Mouse (Mus musculus) R1 (cell line): Measurements from ENCODE around the gene Pdgfra.
A peak's percentile ranks its signal among the peaks of the same experiment; 100 is the strongest.

ENCODE experiments used
- DNase-seq: peaks from one replicate; pipeline ENCODE4 v3.0.0-alpha.2; 2018; ENCODE audit warnings: low read depth, low spot score

The Pdgfra gene

GRCm38 (mm10) chr5:75152021-75152425 is at the start of gene Pdgfra:
Gene Pdgfra, plus strand, starts transcription at chr5:75152292.
- no peak for DNase-seq

DNA sequence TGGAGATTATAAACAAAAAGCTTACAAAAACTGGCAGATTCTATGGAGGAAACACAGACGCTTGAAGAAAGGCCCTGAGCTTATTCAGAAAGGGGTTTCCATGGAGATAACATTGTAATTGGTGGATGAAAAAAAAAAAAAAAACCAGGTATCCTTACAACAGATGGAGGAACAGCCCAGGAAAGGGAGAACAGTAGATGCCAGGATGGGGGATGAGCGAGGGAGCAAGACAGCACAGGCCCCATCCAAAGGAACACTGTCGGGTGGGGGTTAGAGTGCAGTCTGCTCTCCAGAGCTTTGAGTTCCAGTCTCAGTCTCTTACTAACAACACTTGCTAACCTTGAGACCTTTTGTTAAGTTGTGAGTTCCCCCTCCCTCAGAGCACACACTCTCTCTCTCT is 45.6 kb upstream of the Pdgfra start:
- no peak for DNase-seq

- no peak for DNase-seq
These were observed 42.7 kb upstream of the Pdgfra start for GRCm38 (mm10) chr5:75109368-75109767.

GRCm38 (mm10) chr5:75111781-75112180 is 40.3 kb upstream of the Pdgfra start:
- peak; percentile 70 for DNase-seq

GRCm38 (mm10) chr5:75118840-75119239 is 33.3 kb upstream of the Pdgfra start:
- DNase-seq = peak; percentile 81

DNA sequence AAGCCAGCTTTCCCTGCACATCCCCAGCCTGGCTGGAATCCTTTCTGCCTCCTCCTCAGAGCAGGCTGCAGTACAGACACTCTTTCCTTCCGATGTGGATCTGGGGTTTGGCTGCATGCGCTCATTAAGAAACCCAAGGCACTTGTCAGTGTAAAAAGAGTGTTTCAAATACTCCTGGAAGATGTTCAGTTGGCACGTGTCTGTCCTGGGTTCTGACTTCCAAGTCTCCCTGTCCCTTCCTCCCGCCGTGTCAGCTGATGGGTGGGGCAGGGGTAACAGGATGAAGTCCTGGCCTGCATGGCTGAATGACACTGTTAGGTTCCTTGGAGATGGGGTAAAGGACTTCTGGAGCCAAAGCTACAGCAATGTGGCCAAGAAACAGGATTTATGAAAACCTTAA is 30.4 kb upstream of the Pdgfra start:
- DNase-seq = no peak

DNA sequence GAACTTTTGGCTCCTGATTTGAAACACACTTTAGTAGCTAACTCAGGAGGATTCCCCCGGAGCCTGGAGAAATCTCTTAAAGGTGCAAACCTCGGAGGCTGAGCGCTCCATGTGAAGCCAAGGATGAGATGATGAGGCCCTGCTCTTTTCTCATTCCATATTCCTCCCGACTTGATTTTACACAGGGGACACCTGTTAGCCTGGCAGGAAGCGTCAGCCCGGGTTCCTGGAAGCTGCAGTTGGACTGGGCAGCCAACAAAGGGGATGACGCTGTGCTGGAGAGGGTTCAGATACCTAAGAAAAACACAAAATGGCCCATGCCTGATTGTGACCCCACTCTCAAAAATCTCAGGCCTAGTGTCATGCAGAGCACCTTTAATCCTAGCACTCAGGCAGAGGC is 17.4 kb upstream of the Pdgfra start:
- no peak for DNase-seq

- peak; percentile 70 for DNase-seq
These were observed 9.0 kb upstream of the Pdgfra start for GRCm38 (mm10) chr5:75143092-75143491.

DNA sequence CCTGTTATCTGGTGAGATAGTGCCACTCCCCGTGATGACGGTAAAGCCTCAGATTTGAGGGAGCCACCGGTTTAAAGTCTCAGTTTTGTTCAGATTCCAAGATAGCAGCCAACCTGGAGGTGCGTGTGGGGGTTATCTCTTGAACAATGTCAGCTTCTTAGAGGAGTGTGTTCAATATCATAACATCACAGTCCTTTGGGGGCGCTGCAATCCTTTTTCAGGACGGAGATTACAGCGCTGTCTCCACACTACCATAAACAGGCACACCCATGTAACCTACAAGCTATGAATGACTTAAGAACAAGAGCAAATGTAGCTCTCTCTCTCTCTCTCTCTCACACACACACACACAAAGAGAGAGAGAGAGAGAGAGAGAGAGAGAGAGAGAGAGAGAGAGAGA is 8.3 kb upstream of the Pdgfra start:
- DNase-seq = no peak

DNA sequence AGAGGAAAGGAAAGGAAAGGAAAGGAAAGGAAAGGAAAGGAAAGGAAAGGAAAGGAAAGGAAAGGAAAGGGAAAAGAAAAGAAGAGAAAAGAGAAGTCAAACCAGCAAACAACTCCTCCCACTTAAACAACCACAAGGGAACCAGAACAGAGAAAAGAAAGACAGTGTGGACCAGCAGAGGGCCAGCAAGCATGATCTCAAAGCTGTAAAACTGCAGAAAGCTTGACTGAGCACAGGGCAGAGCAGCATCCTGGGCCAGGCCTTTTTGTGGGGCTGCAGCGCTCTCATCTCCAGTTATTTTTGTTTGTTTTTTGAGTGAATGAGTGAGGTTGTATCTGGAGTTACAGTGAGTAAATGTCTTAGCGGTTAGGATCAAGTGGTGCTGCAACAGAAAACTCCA is 6.8 kb upstream of the Pdgfra start:
- DNase-seq = no peak

- DNase-seq = no peak
These were observed 5.6 kb upstream of the Pdgfra start for GRCm38 (mm10) chr5:75146469-75146868.

DNA sequence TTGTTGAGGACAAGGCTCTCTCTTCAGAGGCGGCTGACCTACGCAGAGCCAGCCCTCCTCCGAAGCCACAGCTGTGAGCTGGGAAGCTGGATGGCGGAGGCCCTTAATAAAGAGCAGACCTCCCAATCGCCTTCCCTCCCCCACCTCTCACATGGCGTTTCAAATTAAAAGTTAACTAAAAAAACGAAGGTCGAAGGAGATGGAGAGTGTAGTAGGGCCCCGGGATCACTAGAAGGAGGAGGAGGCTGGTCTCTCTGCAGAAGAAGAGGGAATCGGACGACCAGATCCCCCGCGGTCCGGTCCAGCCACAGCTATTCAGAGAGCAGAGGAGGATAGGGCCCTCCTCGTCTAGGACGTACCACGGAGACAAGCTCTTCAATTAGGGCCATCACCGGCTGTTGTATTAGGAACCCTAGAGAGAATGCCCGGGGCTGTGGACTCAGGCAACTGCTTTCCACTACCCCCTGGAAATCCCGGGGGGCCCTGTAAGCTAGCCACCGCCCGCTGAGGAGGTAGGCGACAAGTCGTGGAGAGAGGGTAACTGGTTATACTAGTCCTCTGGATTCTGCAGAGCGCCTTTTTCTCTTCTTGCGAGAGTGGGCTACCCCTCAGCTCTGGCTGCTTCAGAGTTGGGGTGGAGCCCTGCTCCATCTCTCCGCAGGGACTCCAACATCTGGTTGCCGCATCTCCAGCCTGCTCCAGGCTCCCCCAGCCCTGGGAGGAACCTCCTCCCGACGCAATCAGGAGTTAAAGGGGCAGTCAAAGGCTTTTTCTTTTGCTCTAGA is 3.6 kb upstream of the Pdgfra start:
- DNase-seq = peak; percentile 28

DNA sequence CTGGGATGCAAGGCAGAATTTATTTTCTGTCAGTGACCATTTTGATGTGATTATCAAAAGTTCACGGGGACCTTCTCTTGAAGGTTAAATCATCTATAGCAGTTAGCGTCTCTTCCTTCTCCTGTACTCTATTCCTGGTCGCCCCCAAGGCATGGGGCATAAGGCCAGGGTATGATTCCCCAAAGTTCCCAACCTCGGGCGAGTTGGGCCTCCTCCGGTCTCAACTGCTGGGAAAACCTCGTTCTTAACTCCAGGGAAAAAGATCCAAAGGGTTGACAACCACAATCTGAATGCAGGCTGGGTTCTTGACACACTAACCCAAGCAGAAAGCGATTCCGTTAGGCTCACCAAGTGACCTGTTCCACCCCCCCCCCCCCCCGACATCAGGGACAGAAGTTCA is 2.7 kb upstream of the Pdgfra start:
- DNase-seq = no peak

DNA sequence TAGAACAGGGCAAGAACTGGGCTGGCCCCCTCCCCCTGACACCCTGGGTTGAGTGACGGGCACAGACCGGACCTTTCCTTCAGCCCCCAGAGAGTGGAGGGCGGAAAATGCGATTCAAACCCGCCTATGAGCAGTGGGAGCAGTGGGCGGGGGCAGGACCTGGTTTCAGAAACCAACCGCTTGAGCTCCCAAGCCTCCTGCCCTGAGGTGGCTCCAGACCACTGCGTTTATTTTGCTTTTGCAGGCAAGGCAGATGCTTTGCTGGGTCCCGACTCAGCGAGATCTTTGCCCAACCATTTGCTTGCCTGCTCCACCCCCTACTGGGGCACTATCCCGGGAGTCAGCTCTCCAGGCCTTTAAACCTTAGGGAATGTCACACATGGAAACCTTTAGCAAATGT is 2.2 kb upstream of the Pdgfra start:
- DNase-seq = peak; percentile 23

DNA sequence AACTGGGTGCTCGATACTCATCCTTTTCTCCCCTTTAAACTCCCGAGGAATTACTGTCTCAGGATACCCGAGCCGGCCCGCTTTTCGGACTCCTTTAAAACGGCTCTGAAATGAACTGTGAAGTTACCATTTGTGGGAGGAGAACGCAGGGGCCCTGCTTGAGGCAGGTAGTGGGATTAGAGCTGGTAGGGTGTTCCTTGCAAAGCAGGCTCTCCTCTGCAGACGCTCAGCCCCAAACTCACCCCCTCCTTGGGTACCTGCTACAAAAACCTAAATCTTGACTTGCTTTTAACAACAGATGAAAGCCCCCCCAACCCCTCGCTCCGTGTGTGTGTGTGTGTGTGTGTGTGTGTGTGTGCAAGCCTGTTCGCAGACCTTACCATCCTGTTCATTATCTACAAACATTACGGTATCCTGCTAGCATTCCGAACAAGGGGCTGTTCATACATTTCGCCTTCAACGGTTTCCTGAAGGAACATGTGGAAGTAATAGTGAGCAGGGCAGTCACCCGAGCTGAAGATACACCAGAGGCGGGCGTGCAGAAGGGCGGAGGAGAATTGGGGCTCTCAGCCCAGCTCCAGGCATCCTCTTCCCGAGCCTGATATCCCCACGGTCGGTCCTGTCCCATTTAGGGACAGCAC is 1.6 kb upstream of the Pdgfra start:
- peak; percentile 12 for DNase-seq

DNA sequence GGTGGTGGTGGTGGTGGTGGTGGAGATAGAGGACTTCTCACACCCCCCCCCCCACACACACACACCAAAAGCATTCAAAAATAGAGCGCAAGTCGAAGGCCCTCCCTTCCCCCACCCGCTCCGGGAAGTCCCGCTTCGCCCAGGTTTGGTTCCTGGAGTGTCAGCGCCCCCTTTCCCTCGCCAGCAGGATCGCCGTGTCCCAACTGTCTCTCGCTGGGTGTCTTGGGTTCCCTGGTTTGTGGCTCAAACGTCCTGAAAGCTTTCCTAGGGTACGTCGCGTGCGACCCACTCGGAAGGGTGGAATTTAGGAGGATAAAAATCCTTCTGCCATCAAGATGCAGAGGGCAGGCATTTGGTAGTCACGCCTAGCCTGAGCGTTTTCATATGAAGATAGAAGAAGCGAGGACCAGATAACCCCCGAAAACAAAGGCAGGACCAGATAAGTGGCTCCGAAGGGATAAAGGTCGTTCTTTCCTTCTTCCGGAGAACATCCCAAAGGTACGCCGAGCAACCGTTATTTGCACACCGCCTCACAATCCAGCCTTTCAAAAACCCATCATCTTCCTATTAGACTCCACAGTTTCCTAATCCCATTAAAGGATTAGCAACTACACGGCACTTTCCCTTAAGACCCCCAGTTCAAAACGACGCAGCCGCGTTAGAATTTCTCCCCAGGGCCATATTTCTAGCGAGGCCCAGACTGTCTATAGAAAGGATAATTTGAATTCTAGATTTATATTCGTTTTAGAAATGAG is 769 bp upstream of the Pdgfra start:
- peak; percentile 58 for DNase-seq

DNA sequence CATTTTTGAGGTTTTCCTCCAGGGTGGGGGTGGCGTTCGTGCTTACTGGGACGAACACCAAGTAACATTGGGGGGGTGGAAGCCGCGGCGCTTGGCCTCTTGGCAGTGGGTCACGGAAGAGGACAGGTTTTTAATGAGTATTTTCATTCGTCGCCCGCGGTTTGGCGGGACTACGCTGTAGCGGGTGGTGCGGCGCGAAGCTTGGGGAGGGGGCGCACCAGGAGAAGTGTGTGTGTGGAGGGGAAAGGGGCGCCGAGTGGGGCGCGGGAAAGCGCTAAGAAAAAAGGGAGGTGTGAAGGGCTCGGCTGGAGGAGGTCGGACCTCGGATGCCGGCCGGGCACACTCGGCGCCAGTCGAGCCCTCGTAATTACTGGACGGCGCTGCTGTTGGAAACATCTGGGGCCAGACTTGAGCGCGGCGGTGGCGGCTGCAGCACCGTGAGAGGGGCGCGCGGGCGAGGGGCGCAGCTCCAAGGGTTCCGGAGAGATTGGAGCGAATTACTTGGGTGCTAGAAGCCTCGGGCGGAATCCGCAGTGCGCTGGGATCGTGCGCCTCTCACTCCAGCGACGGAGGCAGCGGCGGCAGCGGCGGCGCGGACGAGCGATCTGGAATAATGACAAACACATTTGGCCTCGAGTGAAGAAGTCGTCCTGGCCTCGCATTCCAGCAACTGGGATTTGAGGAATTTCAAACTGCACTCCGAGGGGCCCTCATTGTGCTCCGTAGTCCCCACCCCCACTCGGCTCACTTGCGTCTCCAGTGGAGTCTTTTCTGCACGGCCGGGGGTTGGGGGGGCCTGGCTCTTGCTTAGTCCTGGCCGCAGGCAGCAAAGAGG is 916 bp downstream of the Pdgfra start:
- DNase-seq = peak; percentile 77

DNA sequence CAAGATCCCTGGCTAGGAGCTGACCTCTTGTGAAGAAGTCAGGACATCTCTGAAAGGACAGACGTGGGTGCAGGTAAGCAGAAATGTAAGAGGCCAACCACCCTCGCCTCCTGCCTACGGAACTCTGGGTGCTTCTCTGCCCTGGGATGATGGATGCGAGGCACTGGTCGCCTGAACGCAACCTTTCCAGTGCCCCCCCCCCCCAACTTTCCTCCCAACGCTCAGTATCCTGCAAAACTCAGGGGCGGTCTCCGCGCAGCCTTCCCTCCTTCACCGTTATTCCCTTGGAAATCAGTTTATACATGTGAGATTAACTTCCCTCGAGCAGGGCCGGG is 1.5 kb downstream of the Pdgfra start:
- DNase-seq = no peak

- DNase-seq = peak; percentile 39
These were observed 2.0 kb downstream of the Pdgfra start for GRCm38 (mm10) chr5:75153961-75154620.

GRCm38 (mm10) chr5:75154621-75155235 is 2.6 kb downstream of the Pdgfra start:
- DNase-seq = peak; percentile 38

GRCm38 (mm10) chr5:75155281-75155680 is 3.2 kb downstream of the Pdgfra start:
- no peak for DNase-seq
